Mouse (Mus musculus): ENCODE results near the gene Fam166b.

- TF ChIP-seq CTCF (IDR thresholded peaks at IDR 0.05; ENCODE audit: insufficient read depth, low read length): no peak
- no peak for TF ChIP-seq POLR2A (IDR thresholded peaks at IDR 0.05; ENCODE audit: borderline replicate concordance, extremely low read depth, low read depth, low read length)
These were observed 41.4 kb upstream of the Fam166b start for GRCm38 (mm10) chr4:43470301-43470700.

Data from lung, adult 2 months (tissue).